Mouse (Mus musculus): ENCODE results near the gene Ncf1. TPM values are rescaled to one million over a fixed set of nuclear protein-coding genes. Genes with fewer than 3 reads are reported as not detected.

The Ncf1 gene
- total and polyA plus RNA-seq, 3 experiments = 287 to 342 (median 302) TPM

GRCm38 (mm10) chr5:134234205-134234604 lies 4.8 kb upstream of the Ncf1 start:
- H3K27me3 ChIP-seq (replicated peaks) = no peaks in the 10 kb centered on the region
- peak overlapping the region; percentile 96 for H3K27ac ChIP-seq (ENCODE audit: insufficient read depth, low read depth)
- H3K79me2 ChIP-seq (replicated peaks; ENCODE audit: control insufficient read depth, extremely low read depth, insufficient read depth, poor library complexity, severe bottlenecking) = no peaks in the 10 kb centered on the region
- no peak overlapping the region for H3K4me2 ChIP-seq (ENCODE audit: insufficient read depth, low read depth, poor library complexity, severe bottlenecking)
- no peaks in the 10 kb centered on the region for H3K9me3 ChIP-seq (replicated peaks; ENCODE audit: low read length)
- DNase-seq (ENCODE audit: extremely low read depth) = no peak
- peaks cover 46 to 77% of the 10 kb centered on the region in 2 experiments for H3K4me1 ChIP-seq (ENCODE audit: control insufficient read depth in 1 of 2, insufficient read depth in 2 of 2)
- H3K36me3 ChIP-seq (replicated peaks in 1 of 2; ENCODE audit: control insufficient read depth in 1 of 2, insufficient read depth in 1 of 2, low read length in 1 of 2) = peaks cover 25 to 39% of the 10 kb centered on the region in 2 experiments
- peak overlapping the region; percentile 70; the same call in 1 of the 2 replicates for H3K9ac ChIP-seq (ENCODE audit: insufficient read depth, low read depth)
- no peak overlapping the region for H3K4me3 ChIP-seq (replicated peaks in 1 of 3; ENCODE audit: low read depth in 2 of 3, low read length in 2 of 3, poor library complexity in 1 of 3)
- dilution Hi-C loops (cut with MboI; ENCODE audit: extremely low pct_ligation_motif_present, extremely low pct_unique_long_range_greater_than_20kb, low sequenced_read_pairs) (no loop called here), in situ Hi-C loops (cut with MboI; ENCODE audit: low pct_ligation_motif_present, low pct_unique_long_range_greater_than_20kb, low sequenced_read_pairs) (no loop called here)
- TF ChIP-seq MAX (IDR thresholded peaks at IDR 0.05; ENCODE audit: low read length) (no peak), MAZ (IDR thresholded peaks at IDR 0.05; ENCODE audit: low read depth, low read length) (peak; percentile 40; the same call in 1 of the 2 replicates)

- H3K36me3 ChIP-seq (replicated peaks in 1 of 2; ENCODE audit: control insufficient read depth in 1 of 2, insufficient read depth in 1 of 2, low read length in 1 of 2) = peaks cover 16 to 30% of the 10 kb centered on the region in 2 experiments
- peak; percentile 67 for DNase-seq (ENCODE audit: extremely low read depth)
- H3K4me1 ChIP-seq (ENCODE audit: control insufficient read depth in 1 of 2, insufficient read depth in 2 of 2) = peaks cover 46 to 76% of the 10 kb centered on the region in 2 experiments
- H3K79me2 ChIP-seq (replicated peaks; ENCODE audit: control insufficient read depth, extremely low read depth, insufficient read depth, poor library complexity, severe bottlenecking) = peaks cover 4% of the 10 kb centered on the region; the same call in 1 of the 2 replicates
- H3K4me3 ChIP-seq (replicated peaks in 1 of 3; ENCODE audit: low read depth in 2 of 3, low read length in 2 of 3, poor library complexity in 1 of 3) = no peak overlapping the region
- H3K27ac ChIP-seq (ENCODE audit: insufficient read depth, low read depth) = peak overlapping the region; percentile 96
- peak overlapping the region; percentile 56 for H3K4me2 ChIP-seq (ENCODE audit: insufficient read depth, low read depth, poor library complexity, severe bottlenecking)
- H3K9me3 ChIP-seq (replicated peaks; ENCODE audit: low read length) = no peaks in the 10 kb centered on the region
- in situ Hi-C loops (cut with MboI; ENCODE audit: low pct_ligation_motif_present, low pct_unique_long_range_greater_than_20kb, low sequenced_read_pairs) (no loop called here), dilution Hi-C loops (cut with MboI; ENCODE audit: extremely low pct_ligation_motif_present, extremely low pct_unique_long_range_greater_than_20kb, low sequenced_read_pairs) (no loop called here)
- H3K9ac ChIP-seq (ENCODE audit: insufficient read depth, low read depth) = peak overlapping the region; percentile 70
- no peaks in the 10 kb centered on the region for H3K27me3 ChIP-seq (replicated peaks)
- no peak for TF ChIP-seq SMC3 (IDR thresholded peaks at IDR 0.05; ENCODE audit: low read depth, low read length)
- no peak for TF ChIP-seq GABPA (IDR thresholded peaks at IDR 0.05; ENCODE audit: insufficient replicate concordance, low read depth, low read length)
- no peak for TF ChIP-seq ZC3H11A (IDR thresholded peaks at IDR 0.05; ENCODE audit: low read depth, low read length)
- TF ChIP-seq RCOR1 (conservative IDR thresholded peaks at IDR 0.05; ENCODE audit: low read depth, low read length) = no peak; the same call in 1 of the 2 replicates
- TF ChIP-seq E2F4 (IDR thresholded peaks at IDR 0.05; ENCODE audit: insufficient replicate concordance, low read depth, low read length) = no peak
- no peak for TF ChIP-seq CHD1 (IDR thresholded peaks at IDR 0.05; ENCODE audit: low read depth, low read length)
- no peak for TF ChIP-seq ZKSCAN1 (IDR thresholded peaks at IDR 0.05; ENCODE audit: borderline replicate concordance, low read depth, low read length)
- TF ChIP-seq TCF12 (IDR thresholded peaks at IDR 0.05; ENCODE audit: low read depth, low read length) = peak; percentile 37; the same call in 1 of the 2 replicates
- peak; percentile 85 for TF ChIP-seq MYC (IDR thresholded peaks at IDR 0.05; ENCODE audit: low read depth, low read length)
- TF ChIP-seq BHLHE40 (IDR thresholded peaks at IDR 0.05; ENCODE audit: low read depth, low read length) = peak; percentile 71
- TF ChIP-seq MXI1 (IDR thresholded peaks at IDR 0.05; ENCODE audit: low read depth, low read length) = peak; percentile 45; the same call in 1 of the 2 replicates
- TF ChIP-seq KAT2A (IDR thresholded peaks at IDR 0.05; ENCODE audit: insufficient replicate concordance, low read length) = 0 out of 2 replicates have a peak, but pooled peaks have one; percentile 13
- TF ChIP-seq TBP (conservative IDR thresholded peaks at IDR 0.05; ENCODE audit: low read depth, low read length) = no peak
- no peak for TF ChIP-seq PAX5 (IDR thresholded peaks at IDR 0.05; ENCODE audit: low read length)
- TF ChIP-seq IRF4 (IDR thresholded peaks at IDR 0.05; ENCODE audit: low read depth, low read length) = peak; percentile 96
- TF ChIP-seq JUN (IDR thresholded peaks at IDR 0.05; ENCODE audit: insufficient read depth, low read depth, low read length) = no peak
- peak; percentile 56; the same call in 1 of the 2 replicates for TF ChIP-seq MEF2A (IDR thresholded peaks at IDR 0.05; ENCODE audit: borderline replicate concordance, low read depth, low read length)
- TF ChIP-seq ETS1 (conservative IDR thresholded peaks at IDR 0.05; ENCODE audit: low read depth, low read length) = peak; percentile 47
- TF ChIP-seq SIN3A (IDR thresholded peaks at IDR 0.05; ENCODE audit: low read length) = no peak; the same call in 1 of the 2 replicates
- no peak for TF ChIP-seq USF2 (conservative IDR thresholded peaks at IDR 0.05; ENCODE audit: low read depth, low read length)
- no peak for TF ChIP-seq CHD2 (IDR thresholded peaks at IDR 0.05; ENCODE audit: low read length)
- no peak for TF ChIP-seq UBTF (IDR thresholded peaks at IDR 0.05; ENCODE audit: low read depth, low read length)
- TF ChIP-seq MAZ (IDR thresholded peaks at IDR 0.05; ENCODE audit: low read depth, low read length) = no peak
- TF ChIP-seq ZNF384 (IDR thresholded peaks at IDR 0.05; ENCODE audit: low read depth, low read length) = peak; percentile 93
- 0 out of 2 replicates have a peak, but pooled peaks have one; percentile 6 for TF ChIP-seq POLR2A (IDR thresholded peaks at IDR 0.05; ENCODE audit: low read depth, low read length)
- no peak for TF ChIP-seq RAD21 (IDR thresholded peaks at IDR 0.05; ENCODE audit: low read depth, low read length)
- TF ChIP-seq USF1 (IDR thresholded peaks at IDR 0.05; ENCODE audit: low read depth, low read length) = no peak
- TF ChIP-seq ZMIZ1 (IDR thresholded peaks at IDR 0.05; ENCODE audit: low read depth, low read length) = no peak
- TF ChIP-seq EP300 (IDR thresholded peaks at IDR 0.05; ENCODE audit: low read length) = peak; percentile 83
- TF ChIP-seq ELF1 (IDR thresholded peaks at IDR 0.05; ENCODE audit: low read depth, low read length) = no peak
- peak; percentile 90 for TF ChIP-seq MAX (IDR thresholded peaks at IDR 0.05; ENCODE audit: low read length)
- no peak for TF ChIP-seq HCFC1 (IDR thresholded peaks at IDR 0.05; ENCODE audit: low read depth, low read length)
These were observed 3.8 kb upstream of the Ncf1 start for GRCm38 (mm10) chr5:134233244-134233651.
